Mouse (Mus musculus) heart, adult 11 months (tissue): ENCODE data around the gene Gm5965.
"Not testable (repeated sequence)": the region's sequence is repeated elsewhere in the genome, so short reads cannot be mapped to it uniquely, and the experiment has no call there.

Experiments used
- DNase-seq: peaks from one replicate; pipeline ENCODE4 v3.0.0; 2022

Gm5965 gene

DNA sequence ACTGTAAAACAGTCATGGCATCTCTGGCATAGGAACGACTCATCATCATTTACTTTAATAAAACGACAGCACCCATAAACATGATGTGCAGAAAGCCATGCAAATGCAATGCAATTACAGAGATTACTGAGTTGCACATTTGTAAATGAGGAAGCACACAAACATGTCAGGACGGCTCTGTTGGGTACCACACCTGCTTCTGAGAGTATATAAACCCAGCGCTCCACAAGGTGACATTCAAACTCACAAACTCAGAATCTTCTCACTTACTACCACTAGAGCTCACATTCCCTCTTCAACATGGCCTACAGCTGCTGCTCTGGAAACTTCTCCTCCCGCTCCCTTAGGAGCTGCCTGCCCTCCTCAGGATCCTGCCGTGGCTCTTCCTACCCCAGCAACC lies at the start of gene Gm5965:
TSS of gene Gm5965 (plus strand) at position 301 of the 400 bp plus-strand sequence.
- no peak for DNase-seq

DNA sequence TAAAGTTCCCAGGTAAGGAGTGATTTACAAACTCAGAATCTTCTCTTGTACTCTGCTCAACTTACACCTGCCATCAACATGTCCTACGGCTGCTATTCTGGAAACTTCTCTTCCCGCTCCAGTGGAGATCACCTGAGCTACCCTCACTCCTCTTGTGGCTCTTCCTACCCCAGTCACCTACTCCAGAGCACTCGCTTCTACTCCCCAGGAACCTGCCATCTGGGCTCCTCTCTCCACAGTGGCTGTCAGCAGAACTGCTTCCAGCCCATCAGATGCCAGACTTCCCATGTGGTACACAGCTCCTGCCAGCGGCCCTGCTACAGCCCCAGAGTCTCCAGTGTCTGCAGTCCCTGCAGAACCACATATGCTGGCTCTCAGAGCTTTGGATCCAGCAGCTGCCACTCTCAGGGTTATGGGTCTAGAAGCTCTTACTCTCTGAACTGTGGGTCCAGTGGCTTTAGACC lies 48.9 kb upstream of the Gm5965 start, which contains the start of gene Krtap13-1:
TSS of gene Krtap13-1 (plus strand) at position 51 of the 464 bp plus-strand sequence.
- no peak for DNase-seq

GRCm38 (mm10) chr16:88735391-88735790 lies 42.3 kb upstream of the Gm5965 start:
- no peak for DNase-seq

DNA sequence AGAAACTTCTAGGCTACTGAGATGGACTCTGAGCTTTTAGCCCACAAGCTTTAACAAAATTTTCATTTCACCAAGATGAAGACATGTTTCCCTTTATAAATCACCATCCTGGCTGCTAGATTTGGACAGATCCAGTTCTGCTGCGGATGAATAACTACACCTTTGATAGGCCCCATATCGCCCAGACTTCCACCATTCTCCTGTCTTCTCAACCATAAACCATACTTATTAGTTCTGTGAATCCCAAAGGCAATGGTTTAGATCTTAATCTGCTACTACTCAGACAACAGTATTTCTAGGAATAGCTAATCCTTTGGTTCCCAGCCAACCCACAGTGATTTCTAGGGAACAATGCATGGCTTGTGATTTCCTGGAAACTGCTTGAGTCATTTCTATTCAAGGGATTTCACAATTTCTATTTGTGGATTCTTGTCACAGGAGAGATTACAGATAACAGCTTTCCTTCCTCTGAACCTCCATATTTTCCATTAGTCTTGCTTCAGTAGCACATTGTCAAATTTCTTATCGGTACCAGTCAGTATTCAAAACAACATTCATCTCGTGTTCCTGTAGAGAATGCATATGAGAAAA lies 32.9 kb upstream of the Gm5965 start:
- peak; percentile 64 for DNase-seq

GRCm38 (mm10) chr16:88747943-88748342 lies 29.8 kb upstream of the Gm5965 start:
- DNase-seq = no peak

GRCm38 (mm10) chr16:88751535-88751934 lies 26.2 kb upstream of the Gm5965 start, which contains the start of gene Krtap13:
Krtap13 (minus strand) TSS chr16:88751635.
- peak; percentile 1 for DNase-seq

DNA sequence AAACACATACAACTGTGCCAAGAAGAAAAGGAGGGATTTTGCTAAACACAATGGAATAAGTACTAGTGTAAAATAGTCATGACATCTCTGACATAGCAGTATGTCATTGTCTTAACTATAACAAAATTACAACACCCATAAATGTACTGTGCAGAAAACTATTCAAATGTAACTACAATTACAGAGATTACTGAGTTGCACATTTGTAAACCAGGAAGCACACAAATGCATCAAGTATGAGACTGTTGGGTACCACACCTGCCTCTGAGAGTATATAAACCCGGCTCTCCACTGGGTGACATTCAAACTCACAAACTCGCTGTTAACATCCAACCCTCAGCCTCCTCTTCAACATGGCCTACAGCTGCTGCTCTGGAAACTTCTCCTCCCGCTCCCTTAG lies 19.1 kb upstream of the Gm5965 start, which contains the start of gene 2310034C09Rik:
TSS of gene 2310034C09Rik (plus strand) at position 301 of the 400 bp plus-strand sequence.
- DNase-seq = not testable (repeated sequence)

DNA sequence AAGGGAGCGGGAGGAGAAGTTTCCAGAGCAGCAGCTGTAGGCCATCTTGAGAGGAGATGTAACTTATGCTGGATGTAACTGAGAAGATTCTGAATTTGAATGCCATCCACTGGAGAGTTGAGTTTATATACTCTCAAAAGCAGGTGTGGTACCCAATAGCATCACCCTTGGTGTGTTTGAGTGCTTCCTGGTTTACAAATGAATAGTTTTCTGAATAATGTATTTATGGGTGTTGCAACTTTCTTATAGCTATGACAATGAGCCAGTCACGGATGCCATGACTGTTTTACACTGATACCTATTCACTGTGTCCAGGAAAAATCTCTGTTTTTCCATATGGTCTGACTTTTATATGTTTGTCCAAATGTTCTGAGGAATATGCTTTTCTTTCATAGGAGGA lies 3.6 kb upstream of the Gm5965 start, which contains the start of gene 2310057N15Rik:
TSS of gene 2310057N15Rik (minus strand) at position 101 of the 400 bp plus-strand sequence.
- DNase-seq = peak; percentile 33

DNA sequence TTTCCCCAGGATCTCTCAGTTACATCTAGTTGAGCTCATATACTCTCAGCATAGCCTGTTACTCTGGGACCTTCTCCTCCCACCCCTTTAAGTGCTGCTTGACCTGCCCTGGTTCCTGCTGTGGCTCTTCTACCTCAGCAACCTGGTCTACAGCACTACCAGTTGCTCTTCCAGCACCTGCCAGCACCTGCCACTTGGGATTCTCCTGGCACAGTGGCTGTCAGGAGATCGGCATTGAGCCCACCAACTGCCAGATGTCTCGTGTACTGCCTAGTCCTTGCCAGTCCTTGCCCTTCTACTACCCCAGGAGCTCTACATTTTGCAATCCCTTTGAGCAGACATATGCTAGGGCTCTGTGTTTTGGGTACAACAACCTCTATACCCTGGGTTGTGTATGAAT lies 9.1 kb downstream of the Gm5965 start:
- DNase-seq = no peak

DNA sequence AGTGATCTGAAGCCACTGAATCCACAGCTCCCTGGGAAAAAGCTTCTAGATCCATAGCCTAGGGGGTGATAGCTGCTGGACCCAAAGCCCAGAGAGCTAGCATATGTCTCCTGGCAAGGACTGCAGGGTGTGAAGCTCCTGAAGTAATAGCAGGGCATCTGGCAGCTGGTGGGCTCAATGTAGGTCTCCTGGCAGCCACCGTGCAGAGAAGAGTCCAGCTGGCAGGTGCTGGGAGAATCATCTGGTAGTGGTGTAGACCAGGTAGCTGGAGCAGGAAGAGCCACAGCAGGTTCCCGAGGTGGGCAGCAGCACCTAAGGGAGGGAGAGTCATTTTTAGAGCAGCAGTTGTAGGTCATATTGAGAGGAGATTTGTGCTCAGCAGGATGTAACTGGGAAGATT lies 34.1 kb downstream of the Gm5965 start, which contains the start of gene Gm20741:
TSS of gene Gm20741 (minus strand) at position 394 of the 400 bp plus-strand sequence.
- no peak for DNase-seq

DNA sequence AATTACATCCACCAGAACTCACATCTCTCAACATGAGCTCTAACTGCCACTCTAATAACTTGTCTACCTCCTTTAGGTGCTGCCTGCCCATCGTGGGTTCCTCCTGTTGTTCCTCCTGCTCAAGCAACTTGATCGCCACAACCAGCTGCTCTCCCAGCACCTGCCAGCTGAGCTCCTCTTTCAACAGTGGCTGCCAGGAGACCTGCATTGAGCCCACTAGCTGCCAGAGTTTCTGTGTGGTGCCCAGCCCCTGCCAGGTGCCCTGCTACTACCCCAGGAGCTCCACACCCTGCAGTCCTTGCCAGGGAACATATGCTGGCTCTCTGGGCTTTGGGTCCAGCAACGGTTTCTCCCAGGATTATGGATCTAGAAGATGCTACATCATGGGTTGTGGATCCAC lies 42.4 kb downstream of the Gm5965 start, which contains the start of gene Krtap15:
TSS of gene Krtap15 (plus strand) at position 150 of the 400 bp plus-strand sequence.
- no peak for DNase-seq

- DNase-seq = no peak
These were observed 46.0 kb downstream of the Gm5965 start for GRCm38 (mm10) chr16:88823736-88824135.

- DNase-seq = no peak
These were observed 48.5 kb downstream of the Gm5965 start, which contains the start of gene Krtap14 for GRCm38 (mm10) chr16:88826095-88826652. Krtap14 (minus strand) TSS chr16:88826145.

GRCm38 (mm10) chr16:88826978-88827377 lies 49.3 kb downstream of the Gm5965 start:
- no peak for DNase-seq
